Mouse (Mus musculus): ENCODE data around the gene Gm10188. TPM values are rescaled to one million over a fixed set of nuclear protein-coding genes. Genes with fewer than 3 reads are reported as not detected.

The Gm10188 gene
- polyA plus RNA-seq, 1 experiment = not detected

DNA sequence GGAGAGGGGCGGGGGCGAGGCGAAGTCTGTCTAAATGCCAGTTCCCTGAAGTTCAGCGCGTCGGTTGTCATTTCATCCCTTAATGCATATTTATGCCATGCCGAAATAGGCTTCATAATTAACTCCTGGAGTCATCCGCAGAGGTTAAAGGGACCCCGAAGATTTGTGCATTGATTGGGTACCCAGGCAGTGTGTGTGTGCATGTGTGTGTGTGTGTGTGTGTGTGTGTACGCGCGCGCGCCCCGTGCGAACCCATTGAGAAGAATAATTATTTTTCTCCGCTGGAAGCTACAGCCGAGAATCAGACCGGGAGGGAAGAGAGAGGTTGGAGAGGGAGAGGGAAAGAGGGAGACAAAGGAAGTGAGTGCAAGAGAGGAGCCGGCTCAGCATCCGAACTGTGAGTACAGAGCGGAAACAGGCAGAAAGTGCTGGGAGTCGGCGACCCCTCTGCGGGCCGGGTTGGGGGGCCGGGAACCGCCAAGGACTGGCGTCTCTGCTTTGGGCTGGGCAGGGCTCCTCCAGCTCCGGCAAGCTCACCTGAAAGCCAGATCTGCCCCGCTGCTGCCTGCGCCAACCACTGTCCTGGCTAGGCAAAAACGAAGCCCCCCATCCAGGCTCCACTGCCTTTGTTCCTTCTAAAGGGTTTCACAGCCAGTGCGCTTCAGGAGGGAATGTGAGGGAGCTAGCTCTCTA lies 38.3 kb downstream of the Gm10188 start, which contains the start of the genes Lemd1 and AC124108.1:
TSS of gene Lemd1 (plus strand) at position 339 of the 693 bp plus-strand sequence.
TSS of gene AC124108.1 (plus strand) at position 365 of the 693 bp plus-strand sequence.
- 3% methylated on average over 34 of the region's 34 CpGs for WGBS
- Histone ChIP-seq H3K4me3 (ENCODE audit: extremely low read depth, insufficient read depth, insufficient read length) (peak within 1 kb of the TSS; percentile 45; the same call in 1 of the 2 replicates), H3K36me3 (ENCODE audit: control insufficient read depth, insufficient read depth, low read length) (no peaks in the 10 kb centered on the region), H3K27me3 (ENCODE audit: control insufficient read depth, insufficient read depth, low read length) (peaks cover 26% of the 10 kb centered on the region), H3K4me1 (ENCODE audit: control insufficient read depth, insufficient read depth, insufficient read length) (peaks cover 8% of the 10 kb centered on the region), H3K27ac (ENCODE audit: insufficient read depth, low read length) (no peak within 1 kb of the TSS)
- no peak for DNase-seq (ENCODE audit: low read depth in 1 of 2, low spot score in 2 of 2)
- no peak for TF ChIP-seq CTCF (IDR thresholded peaks at IDR 0.05; ENCODE audit: extremely low read depth, insufficient read depth, insufficient read length, insufficient replicate concordance)
- no peak for TF ChIP-seq POLR2A (IDR thresholded peaks at IDR 0.05; ENCODE audit: low read depth, low read length)

DNA sequence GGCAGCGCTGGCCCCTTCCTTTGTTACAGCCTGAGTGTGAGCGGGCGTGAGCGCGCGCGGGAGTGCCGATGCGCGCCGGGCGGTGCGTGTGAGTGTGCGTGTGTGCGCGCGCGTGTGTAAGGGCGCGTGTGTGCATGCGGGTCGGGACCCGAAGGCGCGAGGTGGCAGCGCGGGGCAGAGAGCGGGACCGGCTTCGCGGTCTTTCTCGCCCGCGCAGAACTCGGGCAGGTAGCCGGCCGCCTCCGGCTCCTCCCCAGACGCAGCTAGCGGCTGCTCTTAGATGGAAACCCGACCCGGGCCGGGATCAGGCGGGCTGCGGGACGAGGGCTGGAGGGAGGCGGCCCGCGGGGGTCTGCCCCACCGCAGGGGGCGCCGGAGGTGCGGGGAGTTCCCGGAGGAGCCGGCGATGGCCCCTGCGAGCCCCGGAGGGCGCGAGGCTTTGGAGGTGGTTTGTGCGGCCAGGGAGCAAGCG lies 38.9 kb downstream of the Gm10188 start:
- Histone ChIP-seq H3K4me3 (ENCODE audit: extremely low read depth, insufficient read depth, insufficient read length) (peak overlapping the region; percentile 45; the same call in 1 of the 2 replicates), H3K36me3 (ENCODE audit: control insufficient read depth, insufficient read depth, low read length) (no peaks in the 10 kb centered on the region), H3K4me1 (ENCODE audit: control insufficient read depth, insufficient read depth, insufficient read length) (peaks cover 8% of the 10 kb centered on the region), H3K27ac (ENCODE audit: insufficient read depth, low read length) (no peak overlapping the region), H3K27me3 (ENCODE audit: control insufficient read depth, insufficient read depth, low read length) (peaks cover 26% of the 10 kb centered on the region)
- TF ChIP-seq POLR2A (IDR thresholded peaks at IDR 0.05; ENCODE audit: low read depth, low read length) (no peak), CTCF (IDR thresholded peaks at IDR 0.05; ENCODE audit: extremely low read depth, insufficient read depth, insufficient read length, insufficient replicate concordance) (no peak)
- WGBS = under 1% methylated on average over 62 of the region's 62 CpGs
- DNase-seq (ENCODE audit: low read depth in 1 of 2, low spot score in 2 of 2) = no peak

DNA sequence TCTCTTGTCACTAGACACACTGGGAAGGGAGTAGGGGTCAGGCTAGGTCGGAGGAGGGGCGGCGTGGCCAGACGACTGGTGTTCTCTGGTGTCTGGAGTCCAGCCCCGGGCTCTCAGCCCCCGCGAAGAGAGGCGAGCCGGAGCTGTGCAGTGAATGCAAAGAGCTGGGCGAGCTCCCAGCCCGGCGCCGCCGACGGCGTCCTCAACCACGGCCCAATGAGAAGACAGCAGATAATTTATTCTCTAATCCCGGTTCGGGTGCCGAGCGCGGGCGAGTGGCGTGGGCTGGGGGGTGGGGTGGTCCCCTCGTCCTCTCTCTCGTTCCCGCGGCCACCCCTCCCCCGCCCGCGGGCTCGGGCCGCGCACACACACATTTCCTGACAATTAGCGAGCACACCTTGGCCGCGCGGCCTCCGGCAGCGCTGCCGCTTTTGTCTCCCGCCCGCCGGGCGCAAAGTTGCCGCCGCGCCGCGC lies 39.5 kb downstream of the Gm10188 start:
- WGBS = 1% methylated on average over 47 of the region's 50 CpGs
- TF ChIP-seq CTCF (IDR thresholded peaks at IDR 0.05; ENCODE audit: extremely low read depth, insufficient read depth, insufficient read length, insufficient replicate concordance) = no peak
- TF ChIP-seq POLR2A (IDR thresholded peaks at IDR 0.05; ENCODE audit: low read depth, low read length) = no peak

DNA sequence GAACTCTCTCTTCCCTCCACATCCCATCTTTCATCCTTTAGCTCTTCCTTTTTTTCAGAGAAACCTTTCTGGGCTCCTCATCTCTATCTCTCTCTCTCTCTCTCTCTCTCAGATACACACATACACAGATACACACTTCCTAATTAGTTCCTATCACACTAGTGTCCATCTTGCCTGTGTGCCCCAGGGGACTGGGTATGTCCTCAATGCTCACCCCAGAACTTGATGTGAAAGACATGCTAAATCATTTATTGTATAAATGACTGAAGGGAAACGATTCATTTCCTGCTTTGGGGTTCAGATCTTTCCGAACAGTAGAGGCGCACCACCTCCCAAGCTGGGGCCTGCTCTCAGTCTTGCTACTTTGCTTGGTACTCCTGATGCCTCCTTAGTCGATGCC lies 40.3 kb downstream of the Gm10188 start:
- H3K4me1 ChIP-seq (ENCODE audit: control insufficient read depth, insufficient read depth, insufficient read length) = peaks cover 5% of the 10 kb centered on the region
- H3K27me3 ChIP-seq (ENCODE audit: control insufficient read depth, insufficient read depth, low read length) = peaks cover 26% of the 10 kb centered on the region
- no peak overlapping the region for H3K27ac ChIP-seq (ENCODE audit: insufficient read depth, low read length)
- TF ChIP-seq POLR2A (IDR thresholded peaks at IDR 0.05; ENCODE audit: low read depth, low read length) = no peak
- 14% methylated on average over 4 of the region's 4 CpGs for WGBS
- no peaks in the 10 kb centered on the region for H3K36me3 ChIP-seq (ENCODE audit: control insufficient read depth, insufficient read depth, low read length)
- no peak overlapping the region for H3K4me3 ChIP-seq (ENCODE audit: extremely low read depth, insufficient read depth, insufficient read length)
- DNase-seq (ENCODE audit: low read depth in 1 of 2, low spot score in 2 of 2) = no peak

More for the DNA sequence above, 39.5 kb downstream of the Gm10188 start:
- H3K36me3 ChIP-seq (ENCODE audit: control insufficient read depth, insufficient read depth, low read length) = no peaks in the 10 kb centered on the region
- no peak for DNase-seq (ENCODE audit: low read depth in 1 of 2, low spot score in 2 of 2)
- peak overlapping the region; percentile 14; the same call in 1 of the 2 replicates for H3K4me3 ChIP-seq (ENCODE audit: extremely low read depth, insufficient read depth, insufficient read length)
- H3K4me1 ChIP-seq (ENCODE audit: control insufficient read depth, insufficient read depth, insufficient read length) = peaks cover 7% of the 10 kb centered on the region
- peaks cover 26% of the 10 kb centered on the region for H3K27me3 ChIP-seq (ENCODE audit: control insufficient read depth, insufficient read depth, low read length)
- no peak overlapping the region for H3K27ac ChIP-seq (ENCODE audit: insufficient read depth, low read length)

DNA sequence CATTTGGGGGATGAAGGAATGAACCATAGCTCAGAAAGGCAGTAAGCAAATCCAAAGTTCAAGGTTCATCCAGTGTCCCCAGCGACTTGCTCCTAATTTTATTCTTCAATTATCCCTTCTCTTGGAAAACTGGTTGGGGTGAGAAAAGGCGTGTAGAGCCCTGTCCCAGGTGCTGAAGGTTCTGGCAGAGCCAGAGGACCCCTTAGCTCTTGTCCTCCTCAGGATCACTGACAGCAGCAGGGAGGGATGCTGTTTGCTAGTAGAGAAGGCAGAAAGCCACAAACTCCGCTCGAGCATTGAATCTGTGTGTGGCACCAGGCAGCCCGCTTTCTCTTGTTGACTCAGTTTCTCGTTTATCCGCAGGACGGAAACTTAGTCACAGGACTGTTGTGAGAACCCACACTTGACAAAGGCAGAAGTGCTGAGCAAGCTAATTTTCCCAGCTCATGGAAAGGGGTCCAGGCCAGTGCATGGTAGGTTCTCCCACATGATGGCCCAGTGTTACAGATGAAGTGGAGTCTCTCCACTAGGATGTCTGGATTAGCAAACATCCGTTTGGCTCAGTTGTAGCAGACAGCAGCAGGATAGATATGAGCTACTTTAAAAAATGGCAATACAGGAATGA lies 41.0 kb downstream of the Gm10188 start:
- Histone ChIP-seq H3K4me1 (ENCODE audit: control insufficient read depth, insufficient read depth, insufficient read length) (peaks cover 5% of the 10 kb centered on the region), H3K36me3 (ENCODE audit: control insufficient read depth, insufficient read depth, low read length) (no peaks in the 10 kb centered on the region), H3K4me3 (ENCODE audit: extremely low read depth, insufficient read depth, insufficient read length) (no peak overlapping the region), H3K27ac (ENCODE audit: insufficient read depth, low read length) (no peak overlapping the region), H3K27me3 (ENCODE audit: control insufficient read depth, insufficient read depth, low read length) (peaks cover 26% of the 10 kb centered on the region)
- 46% methylated on average over 9 of the region's 9 CpGs for WGBS
- DNase-seq (ENCODE audit: low read depth in 1 of 2, low spot score in 2 of 2) = no peak
- no peak for TF ChIP-seq CTCF (IDR thresholded peaks at IDR 0.05; ENCODE audit: extremely low read depth, insufficient read depth, insufficient read length, insufficient replicate concordance)

DNA sequence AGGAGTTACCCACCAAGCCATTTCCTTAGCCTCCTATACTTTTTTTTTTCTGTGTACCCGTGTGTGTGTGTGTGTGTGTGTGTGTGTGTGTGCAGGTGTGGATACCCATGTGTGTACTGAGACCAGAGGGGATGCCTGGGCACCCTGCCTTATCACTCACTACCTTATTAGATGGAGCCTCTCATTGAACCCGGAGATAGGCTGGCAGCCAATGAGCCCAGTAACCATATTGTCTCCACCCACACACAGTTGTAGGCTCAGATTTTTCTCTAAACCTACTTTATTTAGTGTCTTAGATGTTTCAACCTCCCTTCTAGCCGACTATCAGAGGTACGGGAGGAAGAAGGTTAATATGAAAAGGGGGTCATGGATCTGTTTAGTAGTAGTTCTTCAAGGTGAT lies 43.3 kb downstream of the Gm10188 start:
- Histone ChIP-seq H3K36me3 (ENCODE audit: control insufficient read depth, insufficient read depth, low read length) (no peaks in the 10 kb centered on the region), H3K4me1 (ENCODE audit: control insufficient read depth, insufficient read depth, insufficient read length) (peaks cover 5% of the 10 kb centered on the region), H3K27me3 (ENCODE audit: control insufficient read depth, insufficient read depth, low read length) (peaks cover 17% of the 10 kb centered on the region), H3K4me3 (ENCODE audit: extremely low read depth, insufficient read depth, insufficient read length) (no peak overlapping the region), H3K27ac (ENCODE audit: insufficient read depth, low read length) (no peak overlapping the region)
- no peak for TF ChIP-seq CTCF (IDR thresholded peaks at IDR 0.05; ENCODE audit: extremely low read depth, insufficient read depth, insufficient read length, insufficient replicate concordance)
- TF ChIP-seq POLR2A (IDR thresholded peaks at IDR 0.05; ENCODE audit: low read depth, low read length) = no peak
- no peak for DNase-seq (ENCODE audit: low read depth in 1 of 2, low spot score in 2 of 2)
- WGBS = 81% methylated on average over 4 of the region's 4 CpGs

Other genes with a start within 250 kb of the Gm10188 start
- gene Elk4, start 222.2 kb downstream of the Gm10188 start, polyA plus RNA-seq (2012; rRNA removed) = 33.1 and 33.5 TPM in 2 replicates
- 1.0 and 1.1 TPM in 2 replicates for gene Mfsd4a, start 161.7 kb downstream of the Gm10188 start, polyA plus RNA-seq (2012; rRNA removed)
- gene Cdk18, start 90.1 kb downstream of the Gm10188 start, polyA plus RNA-seq (2012; rRNA removed) = 2.3 and 2.5 TPM in 2 replicates
- gene Lemd1, start 38.3 kb downstream of the Gm10188 start, polyA plus RNA-seq (2012; rRNA removed) = not detected in 2 replicates
- gene AC124108.1, start 38.3 kb downstream of the Gm10188 start, polyA plus RNA-seq (2012; rRNA removed) = not detected in 2 replicates
- gene Klhdc8a, start 68.9 kb upstream of the Gm10188 start, polyA plus RNA-seq (2012; rRNA removed) = 0.59 and 0.68 TPM in 2 replicates
- gene Nuak2, start 86.4 kb upstream of the Gm10188 start, polyA plus RNA-seq (2012; rRNA removed) = 17.4 and 25.5 TPM in 2 replicates
- gene Tmcc2, start 161.5 kb upstream of the Gm10188 start, polyA plus RNA-seq (2012; rRNA removed) = 116 and 244 TPM in 2 replicates
- gene Dstyk, start 187.8 kb upstream of the Gm10188 start, polyA plus RNA-seq (2012; rRNA removed) = 4.6 and 5.3 TPM in 2 replicates
- 10.7 and 12.1 TPM in 2 replicates for gene Rbbp5, start 247.6 kb upstream of the Gm10188 start, polyA plus RNA-seq (2012; rRNA removed)

All from spleen, adult 2 months (tissue).